Mouse (Mus musculus) liver, postnatal 0 days (tissue): ENCODE measurements around the gene Prap1.

ENCODE experiments used
- CTCF ChIP-seq: sonication (generic); IDR thresholded peaks from 2 replicates; pipeline ENCODE4 v1.5.1; 2016; ENCODE audit warnings: antibody characterized with exemption, low read depth
- EP300 ChIP-seq: IDR thresholded peaks from 2 replicates; pipeline ENCODE4 v1.6.1; 2016; ENCODE audit warnings: antibody characterized with exemption, low read depth, mild to moderate bottlenecking

DNA sequence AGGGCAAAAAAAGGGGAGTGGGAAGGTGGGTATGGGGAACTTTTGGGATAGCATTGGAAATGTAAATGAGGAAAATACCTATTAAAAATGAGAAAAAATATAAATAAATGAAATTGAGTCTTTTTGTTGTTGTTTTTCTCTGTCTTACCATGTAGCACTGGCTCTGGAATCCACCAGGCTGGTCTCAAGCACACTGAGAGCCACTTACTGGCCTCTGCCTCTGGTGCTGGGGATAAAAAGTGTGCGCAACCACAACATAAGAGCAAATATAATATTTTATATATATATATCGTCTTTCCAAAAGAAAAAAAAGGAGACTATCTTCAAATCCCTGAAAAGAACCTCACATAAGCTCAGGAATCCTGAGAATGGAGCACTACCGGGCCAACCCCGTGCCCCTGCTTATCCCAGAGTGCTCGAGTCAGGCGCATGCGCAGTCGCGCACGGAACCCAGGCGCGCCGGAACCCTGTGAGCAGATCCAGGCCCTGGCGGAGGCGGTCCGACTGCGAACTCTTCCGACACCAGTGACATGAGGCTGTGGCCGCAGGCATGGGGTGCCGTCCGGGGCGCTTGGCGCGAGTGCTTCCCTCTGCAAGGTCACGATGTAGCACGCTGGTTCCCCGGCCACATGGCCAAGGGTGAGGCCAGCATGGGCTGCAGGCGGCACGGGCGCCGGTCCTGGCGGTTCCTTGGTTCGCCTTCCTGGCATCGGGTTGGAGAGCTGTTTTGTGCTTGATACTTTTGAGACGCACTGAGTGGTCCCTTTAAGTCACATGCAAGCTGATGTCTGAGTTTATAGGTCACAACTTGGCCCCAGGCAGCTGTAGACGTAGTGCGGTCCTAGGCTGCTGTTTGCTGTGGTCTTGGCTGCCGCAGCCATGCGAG lies 44.2 kb downstream of the Prap1 start, which contains the start of gene Mtg1:
- TF ChIP-seq CTCF: no peak
- TF ChIP-seq EP300: no peak
